Mouse (Mus musculus) retina, postnatal 1 day (tissue): ENCODE measurements around the gene Akap2.

Experiments used
- DNase-seq: peaks from one replicate; pipeline ENCODE4 v3.0.0-alpha.2; 2012

The Akap2 gene

DNA sequence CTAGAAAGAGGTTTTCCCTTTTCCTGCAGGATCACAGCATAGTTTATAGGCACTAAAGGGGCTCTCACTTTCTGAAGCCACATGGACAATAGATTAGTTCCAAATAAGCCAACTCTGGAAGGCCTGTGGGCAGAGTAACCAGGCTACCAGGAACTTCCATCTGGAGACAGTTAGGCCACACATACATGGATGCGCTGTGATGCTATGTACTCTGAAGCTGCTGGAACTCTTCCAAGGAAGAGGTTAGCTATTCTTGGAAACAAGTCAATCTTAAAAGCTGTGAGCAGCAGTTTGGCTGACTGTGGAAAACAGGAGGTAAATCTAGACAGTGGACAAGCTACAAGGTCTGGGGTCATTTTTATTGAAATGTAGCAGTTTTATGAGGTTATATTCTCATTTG is 46.9 kb downstream of the Akap2 start:
- DNase-seq: no peak

DNA sequence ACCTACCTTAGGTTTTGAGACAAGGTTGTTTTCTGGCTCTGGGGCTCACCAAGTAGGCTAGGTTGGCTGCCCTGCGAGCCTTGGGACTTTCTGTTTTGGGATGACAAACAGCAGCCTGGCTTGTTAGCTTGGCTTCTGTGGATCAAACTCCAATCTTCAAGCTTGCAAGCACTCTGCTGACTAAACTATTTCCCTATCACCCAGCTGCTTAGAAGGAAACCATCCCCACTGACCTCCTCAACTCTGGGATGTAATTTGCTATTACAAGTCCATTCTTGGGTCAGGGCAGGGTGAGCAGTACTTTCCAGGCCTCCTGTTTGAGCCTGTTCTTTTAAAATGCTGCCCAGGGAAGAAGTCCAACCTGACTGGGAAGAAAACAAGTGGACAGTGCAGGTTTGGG is 47.5 kb downstream of the Akap2 start:
- DNase-seq: no peak

DNA sequence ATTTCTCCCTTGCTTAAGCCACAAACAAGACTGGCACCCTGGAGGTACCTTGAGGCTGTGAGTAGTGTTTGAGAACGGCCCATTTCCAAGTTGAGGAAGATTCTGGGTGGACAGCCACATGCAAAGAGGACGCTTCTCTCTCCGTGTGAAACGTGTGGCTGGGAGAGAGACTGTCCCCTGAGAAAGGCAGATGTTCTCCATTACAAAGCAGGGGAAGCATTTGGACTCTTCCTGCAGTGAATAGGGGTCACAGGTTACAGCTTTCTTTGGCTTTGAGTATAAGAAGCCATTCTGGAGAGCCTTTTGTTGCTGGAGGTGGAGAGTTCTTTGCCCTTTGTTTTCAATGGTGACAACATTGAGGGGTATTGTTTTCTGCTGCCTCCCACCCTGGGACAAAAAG is 48.3 kb downstream of the Akap2 start:
- DNase-seq: no peak

DNA sequence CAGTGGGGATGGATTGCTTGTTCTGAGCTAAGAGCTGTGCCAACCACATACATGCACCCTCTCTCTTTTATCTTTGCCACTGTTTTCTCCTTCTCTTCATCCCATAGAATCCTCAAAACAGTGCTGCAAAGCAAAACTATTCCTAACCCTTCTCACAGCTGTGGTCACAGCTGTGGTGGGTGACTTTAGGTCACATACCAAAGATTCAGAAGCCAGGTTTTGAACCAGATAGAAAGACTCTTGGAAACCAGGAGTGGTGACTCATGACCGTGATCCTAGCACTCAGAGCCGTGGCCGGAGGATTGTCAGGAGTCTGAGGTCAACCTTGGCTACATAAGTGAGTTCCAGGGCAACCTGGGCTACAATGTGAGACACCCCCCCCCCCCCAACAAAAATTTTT is 51.5 kb downstream of the Akap2 start:
- no peak for DNase-seq

DNA sequence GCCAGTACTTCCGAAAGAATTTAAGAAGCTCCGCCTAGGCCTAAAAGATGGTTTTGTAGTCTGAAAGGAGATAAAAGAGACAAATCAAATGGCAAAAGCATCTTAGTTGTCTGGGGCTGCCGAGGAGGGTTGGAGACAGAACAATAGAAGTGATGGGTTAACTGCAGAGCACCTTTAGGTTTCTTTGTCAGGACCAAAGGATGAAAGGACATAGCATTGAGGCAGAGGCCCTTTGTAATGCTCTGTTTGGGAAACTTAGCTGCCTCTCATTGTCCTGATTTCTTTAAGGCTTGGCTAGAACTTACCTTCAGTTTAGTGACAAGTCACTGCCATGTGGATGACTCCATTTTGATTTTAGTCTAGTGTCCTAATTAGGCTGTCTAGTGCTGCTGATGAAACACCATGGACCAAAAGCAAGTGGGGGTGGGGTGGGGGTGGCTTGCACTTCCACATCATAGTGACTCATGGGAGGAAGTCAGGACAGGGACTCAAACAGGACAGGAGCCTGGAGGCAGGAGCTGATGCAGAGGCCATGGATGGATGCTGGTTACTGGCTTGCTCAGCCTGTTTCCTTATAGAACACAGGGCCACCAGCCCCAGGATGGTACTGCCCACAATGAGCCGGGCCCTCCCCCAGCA is 52.8 kb downstream of the Akap2 start:
- DNase-seq: no peak

DNA sequence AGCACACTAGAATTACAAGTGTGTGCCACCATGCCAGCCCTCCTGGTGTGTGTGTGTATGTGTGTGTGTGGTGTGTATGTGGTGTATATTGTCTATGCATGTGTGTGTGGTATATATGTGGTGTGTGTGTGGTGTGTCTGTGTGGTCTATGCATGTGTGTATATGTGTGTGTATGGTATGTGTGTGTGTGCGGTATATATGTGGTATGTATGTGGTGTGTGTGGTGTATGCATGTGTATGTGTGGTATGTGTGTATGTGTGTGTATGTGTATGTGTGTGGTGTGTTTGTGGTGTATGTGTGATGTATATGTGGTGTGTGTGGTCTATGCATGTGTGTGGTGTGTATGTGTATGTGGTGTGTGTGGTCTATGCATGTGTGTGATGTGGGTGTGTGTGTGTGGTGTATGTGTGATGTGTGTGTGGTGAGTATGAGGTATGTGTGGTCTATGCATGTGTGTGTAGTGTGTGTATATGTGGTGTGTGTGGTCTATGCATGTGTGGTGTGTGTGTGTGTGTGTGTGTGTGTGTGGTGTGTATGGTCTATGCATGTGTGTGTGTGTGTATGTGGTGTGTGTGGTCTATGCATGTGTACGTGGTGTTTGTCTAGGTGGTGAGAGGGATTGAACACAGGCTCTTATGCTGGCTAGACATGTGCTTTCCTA is 54.2 kb downstream of the Akap2 start:
- DNase-seq: no peak

DNA sequence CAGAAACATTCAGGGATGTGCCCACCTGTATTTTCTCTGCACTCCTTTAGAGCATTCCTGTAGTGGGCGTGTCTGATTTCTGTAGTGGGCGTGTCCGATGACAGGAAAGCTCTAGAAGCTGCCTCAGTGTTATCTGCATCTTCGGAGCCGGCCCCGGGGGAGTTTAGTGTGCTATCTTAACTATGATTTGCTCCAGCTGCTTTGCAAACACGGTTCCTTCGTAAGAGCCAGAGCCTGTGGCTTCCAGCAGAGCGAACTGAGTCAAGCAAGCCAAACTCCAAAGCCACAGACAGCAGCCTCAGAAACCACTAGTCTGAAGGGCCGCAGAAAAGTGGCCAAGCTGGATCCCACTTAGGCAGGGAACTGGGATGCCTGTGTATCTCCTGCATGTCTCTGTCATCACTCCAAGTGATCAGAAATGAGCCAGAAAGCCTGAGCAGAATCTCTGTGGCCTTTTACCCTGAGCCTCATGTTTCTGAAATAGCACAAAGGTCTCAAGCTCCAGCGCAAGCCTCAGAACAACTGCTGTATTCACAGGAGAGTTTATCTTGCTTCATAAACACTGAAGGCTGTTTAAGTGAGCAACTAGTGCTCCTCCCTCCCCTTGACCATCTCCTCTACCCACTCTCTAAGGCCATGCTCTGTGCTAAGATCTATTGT is 55.5 kb downstream of the Akap2 start:
- DNase-seq: no peak

DNA sequence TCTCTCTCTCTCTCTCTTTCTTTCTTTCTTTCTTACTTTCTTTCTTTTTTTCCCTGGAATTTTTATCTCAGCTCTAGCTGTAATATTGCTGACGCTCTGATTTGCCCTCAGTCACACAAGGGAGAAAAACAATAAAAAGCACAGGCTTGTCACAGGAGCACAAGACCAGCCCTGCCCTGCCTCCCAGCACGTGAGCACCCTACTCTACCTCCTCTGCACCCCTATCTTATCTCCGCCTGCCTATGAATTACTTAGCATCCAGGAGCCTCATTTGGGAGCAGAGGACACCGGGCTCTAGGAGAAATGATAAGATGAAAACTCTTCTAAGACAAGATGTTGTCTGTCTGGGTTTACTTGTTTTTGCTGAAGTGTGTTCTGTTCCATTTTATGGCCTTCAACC is 57.1 kb downstream of the Akap2 start:
- no peak for DNase-seq

DNA sequence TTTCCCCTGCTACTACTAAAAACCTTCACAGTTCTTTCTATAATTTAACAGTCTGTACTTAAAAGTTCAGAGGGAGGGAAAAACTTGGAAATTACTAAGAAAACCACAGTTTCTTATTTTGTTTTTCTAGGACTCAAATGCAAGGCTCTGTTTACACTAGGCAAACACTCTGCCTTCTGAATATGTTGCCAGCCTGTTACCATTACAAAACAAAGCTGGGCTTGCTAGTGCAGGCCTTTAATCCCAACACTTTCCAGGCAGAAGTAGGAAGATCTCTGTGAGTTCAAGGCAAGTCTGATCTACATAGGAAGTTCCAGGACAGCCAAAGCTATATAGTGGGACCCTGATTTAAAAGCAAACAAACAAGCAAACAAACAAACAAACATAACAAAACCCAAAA is 58.1 kb downstream of the Akap2 start:
- no peak for DNase-seq

DNA sequence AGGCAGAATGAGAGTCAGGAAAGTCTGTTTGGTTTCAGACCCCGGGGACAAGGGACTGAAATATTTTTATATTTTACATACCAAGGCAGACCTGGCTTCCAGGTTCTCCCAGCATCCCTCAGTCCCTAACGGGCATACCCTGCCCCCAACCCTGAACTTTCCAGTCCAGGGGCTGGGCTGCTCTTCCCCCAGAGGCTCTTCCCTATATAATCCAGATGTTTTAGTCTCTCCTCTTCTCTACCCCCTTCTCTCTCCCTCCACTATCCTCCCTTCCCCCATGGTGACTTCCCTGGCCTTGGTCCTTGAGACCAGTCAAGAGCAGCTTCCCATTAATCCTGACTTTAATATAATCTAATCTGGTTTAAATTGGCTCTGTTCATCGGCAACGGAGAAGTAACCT is 62.9 kb downstream of the Akap2 start:
- DNase-seq: no peak

DNA sequence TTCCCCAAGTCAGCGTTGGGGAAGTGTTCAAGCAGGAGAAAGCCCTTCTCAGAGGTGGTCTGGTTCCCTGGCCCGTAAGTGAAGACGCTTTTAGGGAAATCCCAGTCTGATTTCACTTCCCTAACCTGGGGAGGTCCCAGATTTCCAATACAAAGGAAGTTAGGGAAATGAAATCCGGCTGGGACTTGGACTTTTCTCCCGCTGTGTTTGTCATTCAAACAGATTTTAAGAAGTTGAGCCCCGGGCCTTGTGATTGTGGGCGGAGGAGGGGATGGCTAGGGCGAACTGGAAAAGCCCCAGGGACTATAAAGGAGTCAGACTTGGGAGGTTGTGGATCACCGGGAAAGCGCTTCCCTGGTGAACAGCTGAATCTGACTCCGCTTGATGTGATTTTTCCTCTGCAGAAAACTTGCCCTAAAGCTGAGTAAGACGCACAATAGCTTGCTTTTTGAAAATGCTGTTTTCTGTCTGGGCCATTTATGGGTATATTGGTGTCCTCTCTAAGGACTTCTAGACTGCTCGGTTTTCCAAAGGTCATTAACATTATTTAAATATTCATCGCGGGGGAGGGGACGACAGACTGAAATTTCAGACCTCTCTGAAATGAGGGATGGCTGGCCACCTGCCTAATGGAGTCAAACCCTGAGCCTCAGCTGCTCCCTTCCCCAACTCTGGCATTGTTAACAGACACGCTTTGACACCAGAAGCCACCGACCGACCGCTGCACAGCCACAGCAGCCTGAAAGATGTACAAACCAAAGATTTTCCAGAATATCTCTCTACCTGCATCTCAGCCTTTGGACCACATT is 63.6 kb downstream of the Akap2 start:
- DNase-seq: peak; percentile 36

DNA sequence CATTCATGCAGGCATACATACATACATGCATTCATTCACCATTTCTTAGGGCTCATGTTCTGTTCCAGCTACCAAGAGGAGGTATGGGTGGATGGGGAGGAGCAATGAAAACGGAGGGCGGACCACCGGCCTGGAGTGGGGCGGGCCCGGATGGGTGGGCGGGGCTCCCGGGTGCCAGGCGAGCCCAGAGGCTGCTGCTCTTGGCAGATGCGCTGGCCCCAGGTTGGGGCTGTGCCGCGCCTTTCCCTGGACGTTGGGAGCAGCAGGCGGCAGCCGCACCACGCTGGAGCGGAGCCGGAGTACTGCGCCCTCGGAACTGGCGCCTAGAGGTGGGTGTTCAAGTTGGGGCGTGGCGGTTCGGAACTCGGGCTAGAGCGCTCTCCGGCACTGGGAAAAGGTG is 64.5 kb downstream of the Akap2 start:
- DNase-seq: peak; percentile 69

DNA sequence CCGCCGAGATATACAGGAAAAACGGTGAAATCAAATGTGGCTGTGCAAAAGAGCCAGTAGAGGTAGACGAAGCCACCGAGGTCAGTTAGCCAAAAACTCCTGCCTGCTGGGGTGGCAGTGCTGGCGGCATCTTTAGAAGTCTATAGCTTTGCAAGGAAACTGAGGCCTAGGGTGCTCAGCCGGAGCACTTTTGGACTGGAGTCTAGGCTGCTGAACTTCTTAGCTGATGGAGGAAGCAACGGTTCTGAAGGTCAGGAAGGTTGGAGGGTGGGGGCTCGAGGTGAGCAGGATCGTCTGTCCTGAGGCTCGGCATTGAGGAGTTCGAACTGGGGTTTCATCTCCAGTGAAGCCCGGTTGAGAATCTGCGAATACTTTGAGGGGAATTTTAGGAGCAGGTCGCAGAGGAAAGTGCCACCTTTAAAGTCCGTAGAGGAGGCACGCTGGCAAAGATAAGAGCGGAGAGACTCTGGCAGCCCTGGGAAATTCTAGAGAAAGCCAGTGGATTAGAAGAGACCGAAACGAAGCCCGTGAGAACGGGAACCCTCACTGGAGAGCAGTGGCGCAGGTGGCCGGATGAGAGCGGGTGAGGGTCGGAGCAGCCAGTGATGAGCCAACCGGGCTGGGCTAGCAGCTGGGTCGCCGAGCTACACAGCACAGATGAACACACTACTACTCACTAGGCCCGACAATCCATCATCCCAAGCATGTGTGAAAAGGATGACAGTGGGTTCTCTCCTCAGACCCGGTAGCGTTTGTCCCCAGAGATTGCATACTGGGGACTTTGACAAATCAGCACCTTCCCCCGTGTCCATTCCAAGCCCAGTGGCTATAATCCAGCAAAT is 65.3 kb downstream of the Akap2 start:
- DNase-seq: peak; percentile 38

DNA sequence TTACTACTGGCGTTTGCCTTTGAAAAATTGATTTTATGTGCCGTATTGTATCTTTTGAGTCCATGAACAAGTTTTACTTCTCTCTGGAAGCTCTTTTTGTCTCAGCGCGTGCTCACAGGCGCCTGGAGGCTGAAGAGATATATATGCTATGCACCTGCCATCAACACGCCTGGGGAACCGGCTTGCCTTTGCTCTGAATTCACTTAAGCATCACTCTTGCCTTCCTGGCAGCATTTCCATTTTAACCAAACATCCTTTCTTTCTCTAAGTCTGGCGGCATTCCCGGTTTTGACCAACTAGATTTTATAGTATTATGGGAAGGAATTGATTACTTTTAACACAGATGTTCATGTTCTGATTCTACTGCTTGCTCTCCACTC is 65.9 kb downstream of the Akap2 start:
- DNase-seq: peak; percentile 22

DNA sequence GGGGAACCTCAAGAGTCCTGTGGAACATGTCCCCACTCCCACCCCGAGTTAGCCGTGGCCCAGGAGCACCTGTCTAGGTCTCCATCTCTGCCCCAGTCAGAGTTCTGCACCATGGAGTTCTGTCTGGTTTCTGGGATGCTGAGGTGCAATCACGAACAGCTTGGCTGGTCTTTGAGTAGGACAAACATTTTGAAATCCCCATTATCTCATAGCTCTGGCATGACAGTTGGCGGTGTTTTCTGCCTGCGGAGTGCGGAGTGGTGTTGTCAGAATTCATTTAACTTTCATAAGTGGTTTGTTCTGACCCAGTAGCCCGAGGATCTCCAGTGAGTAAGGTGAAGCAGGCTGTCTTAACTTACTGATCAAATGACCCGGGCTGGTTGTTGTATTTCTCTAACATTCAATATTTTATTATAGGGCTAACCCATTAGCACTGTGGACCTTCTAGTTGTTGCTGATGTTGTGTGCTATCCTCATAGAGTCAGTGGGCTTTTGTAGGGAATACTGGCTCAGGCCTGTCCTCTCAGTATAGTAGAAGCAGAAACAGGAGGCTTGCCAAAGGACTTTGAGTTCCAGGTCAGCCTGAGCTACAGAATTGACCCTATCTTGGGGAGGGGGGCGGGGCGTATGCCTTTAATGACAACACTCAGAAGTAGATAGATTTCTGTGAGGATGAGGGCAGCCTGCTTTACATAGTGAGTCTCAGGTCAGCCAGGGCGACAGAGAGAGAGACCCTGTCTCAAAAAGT is 66.6 kb downstream of the Akap2 start:
- DNase-seq: no peak

DNA sequence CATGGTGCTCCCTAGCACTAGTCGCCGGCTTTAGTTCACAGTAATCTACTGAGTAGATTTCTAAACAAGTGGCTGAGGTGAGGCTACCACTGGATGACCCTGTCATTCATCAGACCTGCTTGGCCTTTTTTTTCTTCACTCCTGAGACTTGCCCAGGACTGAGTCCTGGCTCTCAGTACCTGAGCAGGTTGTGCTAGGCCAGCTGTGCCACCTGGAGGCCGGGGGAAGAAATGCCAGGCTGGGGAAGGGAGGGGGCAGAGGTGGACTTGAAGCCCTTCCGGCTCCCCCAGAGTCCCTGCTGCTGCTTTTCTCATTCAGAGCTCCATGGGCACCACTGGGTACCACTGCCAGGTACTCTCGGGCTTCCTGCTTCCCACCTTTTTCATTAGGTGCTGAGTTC is 71.3 kb downstream of the Akap2 start:
- DNase-seq: no peak

DNA sequence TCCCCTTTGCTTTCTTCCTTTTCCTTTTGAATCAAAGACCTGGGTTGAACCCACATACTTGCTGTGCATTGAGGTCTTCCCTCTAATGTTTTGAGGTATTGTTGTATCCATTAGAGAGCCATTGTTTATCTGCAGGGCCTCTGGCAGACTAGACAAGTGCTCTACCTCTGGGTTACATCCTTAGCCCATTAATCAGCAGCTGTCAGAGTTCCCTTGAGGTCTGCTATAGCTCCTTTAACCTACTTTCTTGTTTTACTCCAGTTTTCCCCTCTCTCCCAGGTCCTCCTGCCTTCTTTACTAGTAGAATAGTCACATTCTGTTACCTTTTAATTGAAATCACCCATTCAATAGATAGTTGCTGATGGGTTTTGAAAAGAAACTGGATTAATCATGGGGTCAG is 71.7 kb downstream of the Akap2 start:
- DNase-seq: no peak

DNA sequence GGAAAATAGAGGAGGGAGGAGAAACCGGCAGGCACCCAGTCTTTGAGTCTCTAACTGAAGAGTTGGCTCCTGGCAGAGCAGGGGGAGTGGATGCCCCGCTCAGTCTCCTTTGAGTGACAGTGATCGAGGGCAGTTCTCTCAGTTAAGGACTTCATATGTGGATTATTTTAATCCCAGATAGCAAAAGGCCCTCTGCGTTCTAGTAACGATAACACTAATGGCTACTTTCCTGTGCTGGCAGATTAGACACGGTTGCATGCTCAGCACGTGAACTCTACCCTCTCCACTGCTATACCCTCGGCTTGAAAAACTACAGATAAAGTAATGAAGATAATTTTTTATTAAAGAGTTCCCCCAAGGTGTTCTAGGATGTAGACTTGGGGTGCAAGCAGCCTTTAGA is 76.5 kb downstream of the Akap2 start:
- DNase-seq: no peak

DNA sequence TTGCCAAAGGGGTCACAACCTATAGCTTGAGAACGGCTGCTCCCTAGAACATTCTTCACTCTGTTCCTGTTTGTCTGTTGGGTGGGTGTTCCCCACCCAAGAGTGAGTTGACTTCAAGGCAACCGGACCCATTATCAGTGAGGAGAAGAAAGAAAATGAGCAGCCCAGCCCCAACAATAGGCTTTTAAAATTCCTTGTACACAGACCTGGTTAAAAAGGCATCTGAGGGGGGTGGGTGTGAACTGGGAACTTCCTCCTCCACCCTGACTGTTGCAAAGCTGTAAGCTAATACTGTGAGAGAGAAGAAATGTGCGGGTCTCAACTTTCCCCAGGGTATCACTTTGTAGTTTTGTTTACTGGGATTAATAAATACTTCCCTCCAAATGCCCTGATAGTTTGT is 77.1 kb downstream of the Akap2 start:
- no peak for DNase-seq

DNA sequence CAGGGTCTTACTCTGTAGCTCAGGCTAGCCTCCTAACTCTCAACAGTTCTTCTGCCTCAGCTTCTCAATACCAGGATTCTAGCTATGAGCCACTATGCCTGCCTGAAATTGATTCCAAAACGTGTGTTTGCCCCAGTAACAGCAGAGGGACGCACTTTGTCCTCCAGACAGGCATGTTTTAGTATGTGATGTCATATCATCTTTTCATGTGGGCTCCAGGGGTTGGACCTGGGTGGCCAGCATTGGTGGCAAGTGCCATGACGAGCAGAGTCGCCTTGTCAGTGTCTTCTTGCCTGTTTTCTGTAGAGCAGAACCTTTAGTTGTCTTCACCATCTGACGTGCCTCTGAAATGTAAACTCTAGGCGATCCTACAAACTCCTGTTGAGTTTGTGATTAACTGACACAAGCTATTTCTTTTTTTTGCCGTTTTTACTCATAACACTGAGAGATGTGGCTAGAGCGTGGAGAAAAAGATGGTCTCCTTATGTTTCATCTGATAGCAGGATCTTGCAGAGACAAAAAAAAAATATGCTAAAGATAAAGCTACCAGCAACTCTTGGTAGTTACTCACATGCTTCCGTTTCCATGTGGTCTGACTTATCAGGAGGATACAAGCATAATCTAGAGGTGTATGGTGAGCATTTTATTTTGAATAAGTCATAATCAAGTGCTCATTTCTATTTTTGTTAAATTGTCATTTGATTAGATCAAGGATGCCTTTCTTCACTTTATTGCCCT is 80.3 kb downstream of the Akap2 start:
- DNase-seq: no peak

DNA sequence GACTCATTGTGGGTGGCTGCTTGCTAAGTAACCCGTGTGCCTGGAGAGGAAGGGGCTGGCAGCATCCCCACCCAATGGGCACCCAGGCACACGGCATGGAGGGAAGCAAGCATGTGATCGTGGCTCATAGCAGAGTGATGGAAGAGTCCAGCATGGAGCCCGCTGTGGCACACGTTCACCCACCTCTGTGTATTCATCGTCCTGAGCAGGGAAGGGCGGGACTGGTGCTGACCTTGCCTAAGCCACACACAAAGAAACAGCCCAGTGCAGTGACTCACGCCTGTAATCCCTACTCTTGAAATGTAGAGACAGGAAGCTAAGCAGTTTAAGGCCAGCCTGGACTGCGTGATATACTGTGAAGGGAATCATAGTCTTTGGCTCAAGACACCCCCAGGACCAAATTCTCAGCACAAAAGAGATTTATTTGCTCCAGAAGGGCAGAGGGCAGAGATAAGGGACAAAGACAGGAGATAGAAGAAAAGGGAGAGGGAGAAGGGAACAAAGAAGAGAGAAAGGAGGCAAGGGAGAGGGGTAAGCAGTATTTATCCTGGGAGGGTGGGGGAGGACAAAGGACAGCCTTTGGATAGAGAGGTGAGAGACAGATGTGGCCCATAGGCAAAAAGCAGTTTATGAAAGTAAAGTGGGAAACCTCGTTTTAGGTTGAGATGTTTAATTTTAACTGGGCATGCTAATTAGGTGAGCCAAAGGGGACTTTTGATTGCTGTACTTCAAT is 81.0 kb downstream of the Akap2 start:
- DNase-seq: no peak
